Comparison of ENCODE assay signal across 13 mouse cellular contexts in the genomic region with DNA sequence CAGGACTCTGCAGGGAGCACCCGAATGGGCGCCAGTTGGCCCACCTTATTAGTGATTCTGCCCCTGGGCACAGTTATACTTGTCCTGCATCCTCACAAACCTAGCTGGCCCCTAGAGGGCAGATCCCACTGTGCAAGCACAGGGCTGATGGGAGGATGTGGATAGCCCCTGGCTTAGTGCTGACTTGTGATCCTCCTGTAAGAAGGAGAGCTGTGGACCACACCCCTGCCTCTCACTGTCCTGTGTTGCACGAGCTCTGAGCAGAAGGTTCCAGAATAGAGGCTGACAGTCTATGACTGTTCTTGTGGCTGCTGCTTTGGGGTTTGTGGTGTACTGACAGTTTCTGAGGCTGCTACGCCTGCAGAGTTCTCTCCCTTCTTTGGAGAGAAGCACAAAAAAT. TPM values are rescaled to one million over a fixed set of nuclear protein-coding genes. Genes with fewer than 3 reads are reported as not detected.
DNase-seq lines count a peak whose midpoint lies in the region; ATAC-seq and TF ChIP-seq lines count a peak whose summit lies in the region.
"Had no signal": no experiment of that assay in that cellular context is flagged by ENCODE, and none has a peak within 500 bp of the region (broad histone marks: within the 10 kb centered on the region; RNA-seq: fewer than 3 reads in every experiment).

No protein-coding gene starts in this region.

- no peak overlapping the region for H3K4me2 ChIP-seq in intestine, postnatal 0 days (replicated peaks; ENCODE audit: low read depth)
- no peak overlapping the region for H3K4me2 ChIP-seq in stomach, embryonic 15.5 days
- H3K4me2 ChIP-seq: midbrain, embryonic 15.5 days; neural tube, embryonic 15.5 days had no signal

- H3K27me3 ChIP-seq in spleen, adult 2 months (ENCODE audit: control insufficient read depth, insufficient read depth, low read length) = no peaks in the 10 kb centered on the region
- H3K27me3 ChIP-seq in intestine, postnatal 0 days (replicated peaks; ENCODE audit: control insufficient read depth, insufficient read depth, low read length) = no peaks in the 10 kb centered on the region
- no peaks in the 10 kb centered on the region for H3K27me3 ChIP-seq in stomach, embryonic 15.5 days (replicated peaks)
- H3K27me3 ChIP-seq in hindbrain, embryonic 10.5 days (ENCODE audit: insufficient read depth, poor library complexity, severe bottlenecking) = no peaks in the 10 kb centered on the region
- H3K27me3 ChIP-seq: midbrain, embryonic 15.5 days; neural tube, embryonic 15.5 days had no signal

- no peak for TF ChIP-seq POLR2A in spleen, adult 2 months (IDR thresholded peaks at IDR 0.05; ENCODE audit: low read depth, low read length)

- 61% methylated on average over 4 of the region's 4 CpGs for WGBS in spleen, adult 2 months
- 75% methylated on average over 4 of the region's 4 CpGs for WGBS in intestine, postnatal 0 days
- 79% methylated on average over 4 of the region's 4 CpGs for WGBS in stomach, embryonic 15.5 days
- WGBS in hindbrain, embryonic 10.5 days = 84% methylated on average over 4 of the region's 4 CpGs

- H3K9ac ChIP-seq in intestine, postnatal 0 days (ENCODE audit: low read depth, low read length) = no peak overlapping the region
- no peak overlapping the region for H3K9ac ChIP-seq in stomach, embryonic 15.5 days
- H3K9ac ChIP-seq: midbrain, embryonic 15.5 days; neural tube, embryonic 15.5 days had no signal

- DNase-seq in heart, adult 11 months = peak; percentile 91
- no peak for DNase-seq in heart, postnatal 14 days
- DNase-seq in spleen, adult 2 months (ENCODE audit: low read depth in 1 of 2, low spot score in 2 of 2) = no peak
- no peak for DNase-seq in spleen, adult 18-20 months
- no peak for DNase-seq in hindbrain, embryonic 10.5 days (ENCODE audit: low spot score)
- DNase-seq in retina, embryonic 14.5 days (ENCODE audit: low spot score) = no peak
- DNase-seq: cerebellum, postnatal 25 days; kidney, postnatal 36 days had no signal

- H3K27ac ChIP-seq in spleen, adult 2 months (ENCODE audit: insufficient read depth, low read length) = peak overlapping the region; percentile 37; the same call in 1 of the 2 replicates
- no peak overlapping the region for H3K27ac ChIP-seq in intestine, postnatal 0 days (ENCODE audit: low read depth, low read length)
- peak overlapping the region; percentile 69 for H3K27ac ChIP-seq in stomach, embryonic 15.5 days
- no peak overlapping the region for H3K27ac ChIP-seq in hindbrain, embryonic 10.5 days
- H3K27ac ChIP-seq: midbrain, embryonic 15.5 days; neural tube, embryonic 15.5 days had no signal

- no peak for TF ChIP-seq CTCF in spleen, adult 2 months (IDR thresholded peaks at IDR 0.05; ENCODE audit: extremely low read depth, insufficient read depth, insufficient read length, insufficient replicate concordance)
- peak; percentile 26; the same call in 1 of the 2 replicates for TF ChIP-seq CTCF in intestine, postnatal 0 days (IDR thresholded peaks at IDR 0.05; ENCODE audit: low read depth)

- H3K36me3 ChIP-seq in spleen, adult 2 months (ENCODE audit: control insufficient read depth, insufficient read depth, low read length) = peaks cover 7% of the 10 kb centered on the region; the same call in 1 of the 2 replicates
- H3K36me3 ChIP-seq in intestine, postnatal 0 days (ENCODE audit: control insufficient read depth, insufficient read depth) = peaks cover 15% of the 10 kb centered on the region; the same call in 1 of the 2 replicates
- H3K36me3 ChIP-seq in stomach, embryonic 15.5 days = no peaks in the 10 kb centered on the region
- H3K36me3 ChIP-seq in hindbrain, embryonic 10.5 days = peaks cover 10% of the 10 kb centered on the region; the same call in 1 of the 2 replicates
- H3K36me3 ChIP-seq: midbrain, embryonic 15.5 days; neural tube, embryonic 15.5 days had no signal

- no peaks in the 10 kb centered on the region for H3K9me3 ChIP-seq in intestine, postnatal 0 days (ENCODE audit: control insufficient read depth)
- H3K9me3 ChIP-seq in stomach, embryonic 15.5 days = no peaks in the 10 kb centered on the region
- H3K9me3 ChIP-seq in hindbrain, embryonic 10.5 days = no peaks in the 10 kb centered on the region
- H3K9me3 ChIP-seq: midbrain, embryonic 15.5 days; neural tube, embryonic 15.5 days had no signal

- ATAC-seq in intestine, postnatal 0 days = no peak
- no peak for ATAC-seq in stomach, embryonic 15.5 days (ENCODE audit: insufficient read depth, low FRiP score, low read depth)
- ATAC-seq: hindbrain, embryonic 16.5 days; midbrain, embryonic 15.5 days had no signal

- intact Hi-C loops in heart, postnatal 14 days (cut with DNase I) = loop anchor here (2.0 kb wide), 1 partner anchor 19 kb away; no protein-coding TSS in a partner anchor

- peaks cover 38% of the 10 kb centered on the region for H3K4me1 ChIP-seq in spleen, adult 2 months (ENCODE audit: control insufficient read depth, insufficient read depth, insufficient read length)
- H3K4me1 ChIP-seq in intestine, postnatal 0 days (replicated peaks; ENCODE audit: control insufficient read depth, insufficient read depth, low read length) = peaks cover 3% of the 10 kb centered on the region; the same call in 1 of the 2 replicates
- peaks cover 18% of the 10 kb centered on the region for H3K4me1 ChIP-seq in stomach, embryonic 15.5 days
- H3K4me1 ChIP-seq in hindbrain, embryonic 10.5 days (replicated peaks) = peaks cover 25% of the 10 kb centered on the region
- H3K4me1 ChIP-seq: midbrain, embryonic 15.5 days had no signal

- H3K4me3 ChIP-seq in spleen, adult 2 months (ENCODE audit: extremely low read depth, insufficient read depth, insufficient read length) = no peak overlapping the region
- H3K4me3 ChIP-seq in intestine, postnatal 0 days (ENCODE audit: low read depth, low read length) = no peak overlapping the region
- H3K4me3 ChIP-seq in stomach, embryonic 15.5 days (replicated peaks) = no peak overlapping the region
- no peak overlapping the region for H3K4me3 ChIP-seq in hindbrain, embryonic 10.5 days
- H3K4me3 ChIP-seq: midbrain, embryonic 15.5 days; neural tube, embryonic 15.5 days had no signal

RNA-seq across cellular contexts. Expression of a gene that starts 24.5 kb away (rescaled TPM):
- 10 to 100 TPM; 18.8 to 19.5 TPM for total RNA-seq in heart, postnatal 14 days (2021)
- polyA plus RNA-seq in spleen, adult 2 months (2012; rRNA removed) = 29.8 and 36.5 TPM in 2 replicates
- 13.6 and 14.3 TPM in 2 replicates for polyA plus RNA-seq in intestine, postnatal 0 days (2015; fragmentation: Nextera tagmentation; extraction: Ambion mirVana)
- 23.3 and 25.3 TPM in 2 replicates for polyA plus RNA-seq in stomach, embryonic 15.5 days (2015; fragmentation: Nextera tagmentation; extraction: Ambion mirVana)
- 39.9 and 43.7 TPM in 2 replicates for polyA plus RNA-seq in hindbrain, embryonic 10.5 days (2016; fragmentation: Nextera tagmentation; extraction: Ambion mirVana)

RNA-seq across cellular contexts. Expression of a gene that starts 25.2 kb away (rescaled TPM):
- total RNA-seq in heart, postnatal 14 days (2021) = 10 to 100 TPM; 50.6 to 55.5 TPM
- polyA plus RNA-seq in spleen, adult 2 months (2012; rRNA removed) = 102 and 108 TPM in 2 replicates
- 45.3 and 48.4 TPM in 2 replicates for polyA plus RNA-seq in intestine, postnatal 0 days (2015; fragmentation: Nextera tagmentation; extraction: Ambion mirVana)
- polyA plus RNA-seq in stomach, embryonic 15.5 days (2015; fragmentation: Nextera tagmentation; extraction: Ambion mirVana) = 40.8 and 44.4 TPM in 2 replicates
- polyA plus RNA-seq in hindbrain, embryonic 10.5 days (2016; fragmentation: Nextera tagmentation; extraction: Ambion mirVana) = 37.2 and 40.9 TPM in 2 replicates

RNA-seq across cellular contexts. Expression of a gene that starts 41.1 kb away (rescaled TPM):
- 1 to 10 TPM; 8.4 to 9.4 TPM for total RNA-seq in heart, postnatal 14 days (2021)
- polyA plus RNA-seq in spleen, adult 2 months (2012; rRNA removed) = 30.8 and 33.6 TPM in 2 replicates
- polyA plus RNA-seq in intestine, postnatal 0 days (2015; fragmentation: Nextera tagmentation; extraction: Ambion mirVana) = 15.4 and 19.0 TPM in 2 replicates
- polyA plus RNA-seq in stomach, embryonic 15.5 days (2015; fragmentation: Nextera tagmentation; extraction: Ambion mirVana) = 34.0 and 37.3 TPM in 2 replicates
- 52.5 and 53.2 TPM in 2 replicates for polyA plus RNA-seq in hindbrain, embryonic 10.5 days (2016; fragmentation: Nextera tagmentation; extraction: Ambion mirVana)

RNA-seq across cellular contexts. Expression of a gene that starts 41.2 kb away (rescaled TPM):
- 10 to 100 TPM; 14.6 to 15.9 TPM for total RNA-seq in heart, postnatal 14 days (2021)
- polyA plus RNA-seq in spleen, adult 2 months (2012; rRNA removed) = 36.9 and 45.9 TPM in 2 replicates
- polyA plus RNA-seq in intestine, postnatal 0 days (2015; fragmentation: Nextera tagmentation; extraction: Ambion mirVana) = 28.8 and 37.3 TPM in 2 replicates
- polyA plus RNA-seq in stomach, embryonic 15.5 days (2015; fragmentation: Nextera tagmentation; extraction: Ambion mirVana) = 31.7 and 32.9 TPM in 2 replicates
- polyA plus RNA-seq in hindbrain, embryonic 10.5 days (2016; fragmentation: Nextera tagmentation; extraction: Ambion mirVana) = 35.8 and 36.7 TPM in 2 replicates

RNA-seq across cellular contexts. Expression of a gene that starts 46.1 kb away (rescaled TPM):
- 1 to 10 TPM; 1.4 to 1.9 TPM for total RNA-seq in heart, postnatal 14 days (2021)
- 0.25 and 0.46 TPM in 2 replicates for polyA plus RNA-seq in spleen, adult 2 months (2012; rRNA removed)
- 0.22 and 0.34 TPM in 2 replicates for polyA plus RNA-seq in intestine, postnatal 0 days (2015; fragmentation: Nextera tagmentation; extraction: Ambion mirVana)
- 4.0 TPM in 2 replicates for polyA plus RNA-seq in stomach, embryonic 15.5 days (2015; fragmentation: Nextera tagmentation; extraction: Ambion mirVana)
- polyA plus RNA-seq in hindbrain, embryonic 10.5 days (2016; fragmentation: Nextera tagmentation; extraction: Ambion mirVana) = 0.19 and 0.42 TPM in 2 replicates

Comparison
In these comparisons a context has a peak if more than half of its experiments do, and no peak if none do; other contexts are left out.
1. H3K27ac ChIP-seq: peak in spleen, adult 2 months (single experiment) and stomach, embryonic 15.5 days (single experiment); none in intestine, postnatal 0 days (single experiment) and hindbrain, embryonic 10.5 days (single experiment).